ENCODE assay signal across 7 mouse cellular contexts in the genomic region with DNA sequence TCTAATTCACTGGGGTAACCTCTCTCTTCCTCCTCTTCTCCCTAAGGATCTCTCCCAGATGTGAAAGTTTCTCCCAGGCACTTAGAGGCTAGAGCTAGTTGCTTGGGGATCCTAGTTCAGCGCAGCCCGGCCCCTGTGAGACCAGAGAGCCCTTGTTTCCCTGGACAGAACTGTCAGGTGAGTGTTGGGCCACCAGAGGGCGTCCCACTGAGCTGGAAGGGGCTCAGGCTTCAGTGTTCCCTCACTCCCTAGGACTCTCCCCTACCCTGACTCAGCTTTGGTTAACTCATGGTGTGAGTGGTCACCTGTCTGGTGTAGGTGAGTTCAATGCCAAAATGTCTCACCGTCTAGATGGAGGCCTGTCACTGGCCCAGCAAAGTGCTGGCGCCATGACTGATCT. TPM values are rescaled to one million over a fixed set of nuclear protein-coding genes. Genes with fewer than 3 reads are reported as not detected.
DNase-seq lines count a peak whose midpoint lies in the region; ATAC-seq and TF ChIP-seq lines count a peak whose summit lies in the region.

Gene Gigyf1, plus strand, starts transcription at position 113 of the 400 bp plus-strand sequence.

- no peak within 1 kb of the TSS for H3K4me2 ChIP-seq in neural tube, embryonic 11.5 days (ENCODE audit: low read depth)
- no peak within 1 kb of the TSS for H3K4me2 ChIP-seq in hindbrain, postnatal 0 days (ENCODE audit: low read depth, low read length)

- ATAC-seq in neural tube, embryonic 11.5 days (ENCODE audit: insufficient read depth, low FRiP score, low TSS enrichment), result no peak
- peak; percentile 42 for ATAC-seq in hindbrain, postnatal 0 days

- peaks cover 57% of the 10 kb centered on the region for H3K79me2 ChIP-seq in macrophage (ENCODE audit: inconsistent target)

- 79% methylated on average over 5 of the region's 5 CpGs for WGBS in neural tube, embryonic 11.5 days
- 65% methylated on average over 5 of the region's 5 CpGs for WGBS in hindbrain, postnatal 0 days
- 100% methylated on average over 5 of the region's 5 CpGs for WGBS in macrophage (ENCODE audit: missing documents)

- TF ChIP-seq CTCF in hindbrain, postnatal 0 days (IDR thresholded peaks at IDR 0.05; ENCODE audit: low read depth), result peak; percentile 72

- H3K27me3 ChIP-seq in neural tube, embryonic 11.5 days (ENCODE audit: control insufficient read depth, insufficient read depth, low read length), result no peaks in the 10 kb centered on the region
- no peaks in the 10 kb centered on the region for H3K27me3 ChIP-seq in hindbrain, postnatal 0 days (ENCODE audit: insufficient read depth, low read length)

- no peak within 1 kb of the TSS for H3K27ac ChIP-seq in neural tube, embryonic 11.5 days (ENCODE audit: low read depth, low read length)
- H3K27ac ChIP-seq in hindbrain, postnatal 0 days, result no peak within 1 kb of the TSS
- no peak within 1 kb of the TSS for H3K27ac ChIP-seq in macrophage

- no peak within 1 kb of the TSS for H3K4me3 ChIP-seq in neural tube, embryonic 11.5 days (ENCODE audit: low read depth, low read length)
- no peak within 1 kb of the TSS for H3K4me3 ChIP-seq in hindbrain, postnatal 0 days (ENCODE audit: low read length)
- H3K4me3 ChIP-seq in macrophage (ENCODE audit: inconsistent target), result no peak within 1 kb of the TSS

- peak; percentile 41 for DNase-seq in neural tube, embryonic 11.5 days (ENCODE audit: low spot score)
- DNase-seq in neural tube, embryonic 10.5 days (ENCODE audit: extremely low spot score, low spot score), result no peak
- DNase-seq in adrenal gland, postnatal 10 days, result peak; percentile 69
- peak; percentile 20 for DNase-seq in gastrocnemius, adult 18-20 months (ENCODE audit: low spot score)
- DNase-seq in hindbrain, postnatal 0 days (ENCODE audit: low spot score), result no peak
- no peak for DNase-seq in urinary bladder, postnatal 25 days (ENCODE audit: low spot score)

- peaks cover 41% of the 10 kb centered on the region for H3K36me3 ChIP-seq in neural tube, embryonic 11.5 days (ENCODE audit: control insufficient read depth, insufficient read depth, low read length)
- H3K36me3 ChIP-seq in hindbrain, postnatal 0 days (ENCODE audit: insufficient read depth, low read length), result peaks cover 45% of the 10 kb centered on the region
- peaks cover 47% of the 10 kb centered on the region for H3K36me3 ChIP-seq in macrophage (ENCODE audit: inconsistent target)

- H3K9ac ChIP-seq in neural tube, embryonic 11.5 days (ENCODE audit: low read length), result no peak within 1 kb of the TSS
- H3K9ac ChIP-seq in hindbrain, postnatal 0 days (replicated peaks; ENCODE audit: low read length), result no peak within 1 kb of the TSS

- no peaks in the 10 kb centered on the region for H3K4me1 ChIP-seq in neural tube, embryonic 11.5 days (ENCODE audit: control insufficient read depth, insufficient read depth, low read length)
- H3K4me1 ChIP-seq in hindbrain, postnatal 0 days (ENCODE audit: insufficient read depth, low read length), result peaks cover 7% of the 10 kb centered on the region; the same call in 1 of the 2 replicates

- H3K9me3 ChIP-seq in neural tube, embryonic 11.5 days (ENCODE audit: control insufficient read depth, low read length), result no peaks in the 10 kb centered on the region
- H3K9me3 ChIP-seq in hindbrain, postnatal 0 days (ENCODE audit: low read length), result no peaks in the 10 kb centered on the region

RNA-seq across cellular contexts. Expression of gene Gigyf1, which starts in this region (rescaled TPM):
- 9.5 and 10.6 TPM in 2 replicates for polyA plus RNA-seq in neural tube, embryonic 11.5 days (2014; fragmentation: Nextera tagmentation; extraction: Ambion mirVana)
- total RNA-seq in adrenal gland, postnatal 10 days (2021), result 10 to 100 TPM; 24.2 to 39.1 TPM
- 10 to 100 TPM; 19.9 to 23.5 TPM for total RNA-seq in gastrocnemius, adult 18-20 months (2021)
- total RNA-seq in hindbrain, postnatal 0 days (2014; rRNA removed), result 20.3 and 21.4 TPM in 2 replicates
- 15.1 and 16.2 TPM in 2 replicates for polyA plus RNA-seq in hindbrain, postnatal 0 days (2015; fragmentation: Nextera tagmentation; extraction: Ambion mirVana)
- 100 to 1,000 TPM in 20 of 26 experiments, 10 to 100 TPM in 6; 71.0 to 222 (median 122) TPM for total RNA-seq in macrophage (2018; cell fraction: chromatin; rRNA removed)
- 10 to 100 TPM in 24 of 26 experiments, 1 to 10 TPM in 2; 8.2 to 26.3 (median 17.5) TPM for total RNA-seq in macrophage (2018; cell fraction: cytosol; rRNA removed)
- 100 to 1,000 TPM in 2 of 26 experiments, 10 to 100 TPM in 24; 28.0 to 116 (median 53.6) TPM for total RNA-seq in macrophage (2018; cell fraction: nucleus; rRNA removed)
- 8.7 to 17.9 TPM (median 11.5 TPM) in 3 replicates for polyA plus RNA-seq in macrophage (2018)

Comparison
In these comparisons a context has a peak if more than half of its experiments do, and no peak if none do; other contexts are left out.
1. DNase-seq: peak in neural tube, embryonic 11.5 days (single experiment), adrenal gland, postnatal 10 days (single experiment) and gastrocnemius, adult 18-20 months (single experiment); none in neural tube, embryonic 10.5 days (single experiment), hindbrain, postnatal 0 days (single experiment) and urinary bladder, postnatal 25 days (single experiment).